ENCODE assay signal across 18 mouse cellular contexts in genomic region chr10:121316361-121316760, GRCm38 (mm10). TPM values are rescaled to one million over a fixed set of nuclear protein-coding genes. Genes with fewer than 3 reads are reported as not detected.
DNase-seq lines count a peak whose midpoint lies in the region; ATAC-seq and TF ChIP-seq lines count a peak whose summit lies in the region.
"Had no signal": no experiment of that assay in that cellular context is flagged by ENCODE, and none has a peak within 500 bp of the region (broad histone marks: within the 10 kb centered on the region; RNA-seq: fewer than 3 reads in every experiment).

No protein-coding gene starts in this region.

- no peak for TF ChIP-seq POLR2A in lung, adult 2 months (IDR thresholded peaks at IDR 0.05; ENCODE audit: borderline replicate concordance, extremely low read depth, low read depth, low read length)

- DNase-seq in lung, adult 2 months, result no peak
- no peak for DNase-seq in lung, postnatal 25 days (ENCODE audit: low spot score)
- DNase-seq in A20 (ENCODE audit: low read depth, low spot score), result peak; percentile 42
- DNase-seq in CD4-positive, CD25-positive, alpha-beta regulatory T cell, adult 2 months (ENCODE audit: low read depth, low spot score), result peak; percentile 91
- DNase-seq in left cerebral cortex, adult 11 months (ENCODE audit: low spot score), result no peak
- DNase-seq in adrenal gland, postnatal 36 days, result no peak
- DNase-seq: cerebellum, adult 11 months; cerebellum, postnatal 14 days; kidney, postnatal 10 days; liver, embryonic 13.5 days; thymus, postnatal 4 days had no signal

- TF ChIP-seq CTCF in lung, adult 2 months (IDR thresholded peaks at IDR 0.05; ENCODE audit: insufficient read depth, low read length), result no peak

- H3K9ac ChIP-seq in hindbrain, embryonic 12.5 days, result no peak overlapping the region
- H3K9ac ChIP-seq: forebrain, embryonic 12.5 days; liver, embryonic 13.5 days had no signal

- no peaks in the 10 kb centered on the region for H3K36me3 ChIP-seq in hindbrain, embryonic 12.5 days
- H3K36me3 ChIP-seq: forebrain, embryonic 12.5 days; hindbrain, embryonic 13.5 days; liver, embryonic 13.5 days had no signal

- peaks cover 14% of the 10 kb centered on the region for H3K27me3 ChIP-seq in hindbrain, embryonic 12.5 days

- H3K4me3 ChIP-seq in lung, adult 2 months (replicated peaks; ENCODE audit: extremely low read depth, low read depth, low read length), result peak overlapping the region; percentile 24
- no peak overlapping the region for H3K4me3 ChIP-seq in hindbrain, embryonic 12.5 days
- H3K4me3 ChIP-seq: forebrain, embryonic 12.5 days; hindbrain, embryonic 13.5 days; left cerebral cortex, adult 2 months; liver, embryonic 13.5 days had no signal

- peaks cover 4% of the 10 kb centered on the region; the same call in 1 of the 2 replicates for H3K9me3 ChIP-seq in hindbrain, embryonic 12.5 days (replicated peaks)
- H3K9me3 ChIP-seq: hindbrain, embryonic 13.5 days; liver, embryonic 13.5 days had no signal

- 43% methylated on average over 10 of the region's 10 CpGs for WGBS in lung, adult 2 months
- 90% methylated on average over 10 of the region's 10 CpGs for WGBS in hindbrain, embryonic 12.5 days

- peaks cover 14% of the 10 kb centered on the region for H3K4me1 ChIP-seq in lung, adult 2 months (ENCODE audit: control insufficient read depth, insufficient read depth, low read length)
- H3K4me1 ChIP-seq in hindbrain, embryonic 12.5 days, result peaks cover 8% of the 10 kb centered on the region
- H3K4me1 ChIP-seq: liver, embryonic 13.5 days had no signal

- H3K4me2 ChIP-seq in hindbrain, embryonic 12.5 days (replicated peaks), result no peak overlapping the region

- peak; percentile 19; the same call in 1 of the 2 replicates for ATAC-seq in granulocyte monocyte progenitor cell, adult 5-6 weeks (replicated peaks; ENCODE audit: poor library complexity, severe bottlenecking)
- ATAC-seq in hindbrain, embryonic 12.5 days (ENCODE audit: low FRiP score), result no peak
- ATAC-seq: intestine, postnatal 0 days; midbrain, embryonic 16.5 days had no signal

- H3K27ac ChIP-seq in hindbrain, embryonic 12.5 days, result no peak overlapping the region
- H3K27ac ChIP-seq: left cerebral cortex, adult 2 months; liver, embryonic 13.5 days had no signal

RNA-seq across cellular contexts. Expression of gene Tbc1d30, which starts 34.7 kb away (rescaled TPM):
- polyA plus RNA-seq in lung, adult 2 months (2012; rRNA removed), result 11.4 and 14.1 TPM in 2 replicates
- total RNA-seq in granulocyte monocyte progenitor cell, adult 5-6 weeks (2014; fragmentation: Nextera tagmentation), result not detected in 2 replicates
- 2.6 and 7.3 TPM in 2 replicates for total RNA-seq in granulocyte monocyte progenitor cell, adult 5-6 weeks (2017)
- total RNA-seq in adrenal gland, postnatal 36 days (2021), result 10 to 100 TPM in 1 of 2 experiments, 1 to 10 TPM in 1; 3.1 to 10.6 TPM
- 6.7 and 7.9 TPM in 2 replicates for polyA plus RNA-seq in hindbrain, embryonic 12.5 days (2016; fragmentation: Nextera tagmentation; extraction: Ambion mirVana)

RNA-seq across cellular contexts. Expression of gene Gns, which starts 48.5 kb away (rescaled TPM):
- polyA plus RNA-seq in lung, adult 2 months (2012; rRNA removed), result 149 and 280 TPM in 2 replicates
- 13.6 and 15.6 TPM in 2 replicates for total RNA-seq in granulocyte monocyte progenitor cell, adult 5-6 weeks (2014; fragmentation: Nextera tagmentation)
- total RNA-seq in granulocyte monocyte progenitor cell, adult 5-6 weeks (2017), result 7.1 and 9.4 TPM in 2 replicates
- 100 to 1,000 TPM; 159 to 213 TPM for total RNA-seq in adrenal gland, postnatal 36 days (2021)
- 50.8 and 54.1 TPM in 2 replicates for polyA plus RNA-seq in hindbrain, embryonic 12.5 days (2016; fragmentation: Nextera tagmentation; extraction: Ambion mirVana)

Comparison
In these comparisons a context has a peak if more than half of its experiments do, and no peak if none do; other contexts are left out.
1. DNase-seq: peak in A20 (single experiment) and CD4-positive, CD25-positive, alpha-beta regulatory T cell, adult 2 months (single experiment); none in lung, adult 2 months (single experiment), lung, postnatal 25 days (single experiment), left cerebral cortex, adult 11 months (single experiment) and adrenal gland, postnatal 36 days (0 of 2).
2. RNA of gene Gns, which starts 48.5 kb away (total RNA-seq): 159 to 213 TPM in adrenal gland, postnatal 36 days; 7.1 to 15.6 TPM in granulocyte monocyte progenitor cell, adult 5-6 weeks; every median in the first group is over 4 times any median in the second.